Mouse (Mus musculus): ENCODE measurements at regions not wholly inside any gene's neighbourhood (a gene's known extent, or its start where the extent isn't known, plus 50 kb on each side); places are given as distances from the start of the nearest gene placed in this dataset.

DNA sequence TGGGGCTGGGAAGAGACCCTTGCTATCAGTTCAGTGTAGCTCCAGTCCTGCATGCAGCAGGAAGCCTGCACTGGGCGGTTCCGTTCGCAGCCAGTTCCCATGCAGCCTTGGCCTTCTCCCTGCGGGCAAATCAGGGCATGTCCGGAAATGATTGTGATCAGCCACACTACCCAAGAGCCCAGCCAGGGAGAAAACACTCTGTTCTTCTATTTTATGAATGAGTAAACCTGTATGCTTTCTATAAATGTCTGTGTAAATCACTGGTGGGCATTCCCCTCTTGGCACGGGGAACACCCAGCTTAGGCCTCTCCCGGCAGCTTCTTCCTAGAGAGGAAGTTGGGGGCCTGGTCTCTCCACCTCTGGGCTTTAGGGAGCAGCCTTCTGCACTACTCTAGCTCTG, 205.8 kb downstream of the Sox9 start:
- ATAC-seq (ENCODE audit: low FRiP score, low read depth): no peak
- H3K4me2 ChIP-seq (replicated peaks): no peak overlapping the region
- 60% methylated on average over 7 of the region's 7 CpGs for WGBS
- no peak overlapping the region for H3K4me3 ChIP-seq
- H3K9ac ChIP-seq: no peak overlapping the region
- no peaks in the 10 kb centered on the region; the same call in 1 of the 2 replicates for H3K27me3 ChIP-seq
- H3K9me3 ChIP-seq: no peaks in the 10 kb centered on the region
- H3K36me3 ChIP-seq: no peaks in the 10 kb centered on the region
- H3K4me1 ChIP-seq: peaks cover 67% of the 10 kb centered on the region
- no peak overlapping the region for H3K27ac ChIP-seq

DNA sequence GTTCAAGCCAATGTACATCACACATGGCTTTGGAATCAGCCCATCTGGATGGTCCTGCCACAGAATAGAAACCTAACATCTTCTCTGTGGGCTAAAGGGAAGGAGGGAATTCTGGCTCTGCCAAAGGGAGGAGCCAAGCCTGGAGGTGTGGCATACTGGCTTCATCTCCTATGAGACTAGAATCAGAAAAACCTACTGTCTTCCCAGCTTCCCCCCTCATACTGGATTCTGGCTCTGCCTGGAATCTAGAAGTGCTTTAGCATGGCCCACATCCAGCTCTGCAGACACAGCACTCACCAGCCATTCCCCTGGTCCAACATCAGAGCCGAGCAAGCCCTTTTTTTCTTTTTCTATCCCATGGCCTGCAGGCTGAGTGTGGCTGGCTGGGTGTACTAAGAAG, 206.9 kb downstream of the Sox9 start:
- ATAC-seq (ENCODE audit: low FRiP score, low read depth): no peak
- Histone ChIP-seq H3K27ac (no peak overlapping the region), H3K36me3 (no peaks in the 10 kb centered on the region), H3K4me2 (replicated peaks) (no peak overlapping the region), H3K9me3 (no peaks in the 10 kb centered on the region), H3K4me3 (no peak overlapping the region), H3K27me3 (no peaks in the 10 kb centered on the region; the same call in 1 of the 2 replicates), H3K4me1 (peaks cover 58% of the 10 kb centered on the region), H3K9ac (no peak overlapping the region)
- WGBS: 57% methylated on average over 1 of the region's 1 CpGs

DNA sequence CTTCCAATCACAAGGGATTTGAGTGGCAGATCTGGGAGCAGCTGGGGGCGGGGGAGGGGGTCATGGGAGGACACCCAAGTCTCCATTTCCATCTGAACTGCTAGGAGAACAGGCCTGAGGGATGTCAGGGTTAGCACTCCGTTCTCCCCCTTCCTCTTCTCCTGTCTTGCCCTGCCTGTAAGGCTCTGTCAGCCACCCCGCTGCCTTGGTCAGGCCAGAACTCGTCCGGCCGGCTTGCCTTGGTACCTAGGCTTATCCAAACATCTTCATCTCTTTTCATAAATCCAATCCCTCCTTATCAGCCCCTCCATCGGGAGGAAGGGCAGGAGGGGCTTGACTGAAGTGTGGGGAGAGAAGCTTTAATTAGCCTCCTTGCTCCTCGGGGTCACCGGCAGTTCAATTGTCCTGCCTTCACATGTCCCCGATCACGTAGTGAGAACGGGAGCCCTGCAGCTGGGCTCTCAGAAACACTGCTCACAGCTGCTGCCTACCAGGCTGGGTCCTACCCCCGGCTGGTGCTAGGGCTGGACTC, 208.0 kb downstream of the Sox9 start:
- H3K9me3 ChIP-seq: no peaks in the 10 kb centered on the region
- H3K27me3 ChIP-seq: no peaks in the 10 kb centered on the region; the same call in 1 of the 2 replicates
- 31% methylated on average over 13 of the region's 13 CpGs for WGBS
- no peak overlapping the region for H3K9ac ChIP-seq
- no peak overlapping the region for H3K4me2 ChIP-seq (replicated peaks)
- H3K4me3 ChIP-seq: no peak overlapping the region
- ATAC-seq (ENCODE audit: low FRiP score, low read depth): no peak
- H3K36me3 ChIP-seq: no peaks in the 10 kb centered on the region
- peaks cover 58% of the 10 kb centered on the region for H3K4me1 ChIP-seq
- H3K27ac ChIP-seq: no peak overlapping the region

DNA sequence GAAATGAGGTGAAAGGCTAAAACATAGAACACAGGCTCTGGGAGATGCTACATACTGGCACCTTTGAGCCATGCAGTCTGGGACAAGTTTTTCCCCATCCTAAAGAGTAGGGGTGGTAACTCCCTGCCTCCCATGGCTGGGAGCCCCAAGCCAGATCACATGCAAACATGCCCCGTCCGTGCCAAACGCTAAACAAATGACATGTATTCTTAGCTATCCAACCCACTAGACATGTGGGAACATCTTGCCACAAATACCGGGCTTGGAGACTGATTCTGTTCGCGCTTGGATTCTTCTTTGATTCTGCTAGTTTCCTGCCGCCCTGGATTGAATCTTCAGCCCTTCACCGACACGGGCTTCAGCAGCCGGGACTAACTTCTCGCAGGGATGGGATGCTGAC, 208.7 kb downstream of the Sox9 start:
- no peaks in the 10 kb centered on the region; the same call in 1 of the 2 replicates for H3K27me3 ChIP-seq
- 85% methylated on average over 11 of the region's 11 CpGs for WGBS
- H3K9ac ChIP-seq: no peak overlapping the region
- no peaks in the 10 kb centered on the region for H3K9me3 ChIP-seq
- H3K4me1 ChIP-seq: peaks cover 58% of the 10 kb centered on the region
- no peak overlapping the region for H3K27ac ChIP-seq
- ATAC-seq (ENCODE audit: low FRiP score, low read depth): no peak
- no peak overlapping the region for H3K4me2 ChIP-seq (replicated peaks)
- H3K4me3 ChIP-seq: no peak overlapping the region
- no peaks in the 10 kb centered on the region for H3K36me3 ChIP-seq

DNA sequence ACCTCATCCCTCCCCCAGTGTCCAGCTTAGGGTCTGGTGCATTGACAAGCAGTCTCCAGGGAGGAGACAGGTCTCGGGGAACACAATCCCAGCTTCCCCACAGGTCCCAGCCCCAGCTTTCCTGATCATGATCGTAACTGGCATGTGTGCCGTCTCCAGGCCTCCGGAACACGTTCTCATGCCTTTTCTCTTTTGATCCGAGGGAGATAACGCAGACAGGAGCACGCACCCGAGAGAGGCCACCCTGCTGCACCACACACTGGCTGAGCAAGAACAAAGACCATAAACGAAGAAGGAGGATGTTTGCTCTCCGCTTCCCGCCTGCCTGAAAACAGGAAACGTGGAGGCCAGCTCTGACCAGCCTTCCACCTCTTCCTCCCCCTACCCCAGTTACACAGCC, 209.8 kb downstream of the Sox9 start:
- H3K36me3 ChIP-seq: no peaks in the 10 kb centered on the region
- 48% methylated on average over 13 of the region's 13 CpGs for WGBS
- no peak overlapping the region for H3K27ac ChIP-seq
- peaks cover 47% of the 10 kb centered on the region for H3K4me1 ChIP-seq
- H3K4me2 ChIP-seq (replicated peaks): no peak overlapping the region
- no peak for ATAC-seq (ENCODE audit: low FRiP score, low read depth)
- H3K9ac ChIP-seq: no peak overlapping the region
- H3K27me3 ChIP-seq: no peaks in the 10 kb centered on the region; the same call in 1 of the 2 replicates
- no peak overlapping the region for H3K4me3 ChIP-seq
- no peaks in the 10 kb centered on the region for H3K9me3 ChIP-seq

DNA sequence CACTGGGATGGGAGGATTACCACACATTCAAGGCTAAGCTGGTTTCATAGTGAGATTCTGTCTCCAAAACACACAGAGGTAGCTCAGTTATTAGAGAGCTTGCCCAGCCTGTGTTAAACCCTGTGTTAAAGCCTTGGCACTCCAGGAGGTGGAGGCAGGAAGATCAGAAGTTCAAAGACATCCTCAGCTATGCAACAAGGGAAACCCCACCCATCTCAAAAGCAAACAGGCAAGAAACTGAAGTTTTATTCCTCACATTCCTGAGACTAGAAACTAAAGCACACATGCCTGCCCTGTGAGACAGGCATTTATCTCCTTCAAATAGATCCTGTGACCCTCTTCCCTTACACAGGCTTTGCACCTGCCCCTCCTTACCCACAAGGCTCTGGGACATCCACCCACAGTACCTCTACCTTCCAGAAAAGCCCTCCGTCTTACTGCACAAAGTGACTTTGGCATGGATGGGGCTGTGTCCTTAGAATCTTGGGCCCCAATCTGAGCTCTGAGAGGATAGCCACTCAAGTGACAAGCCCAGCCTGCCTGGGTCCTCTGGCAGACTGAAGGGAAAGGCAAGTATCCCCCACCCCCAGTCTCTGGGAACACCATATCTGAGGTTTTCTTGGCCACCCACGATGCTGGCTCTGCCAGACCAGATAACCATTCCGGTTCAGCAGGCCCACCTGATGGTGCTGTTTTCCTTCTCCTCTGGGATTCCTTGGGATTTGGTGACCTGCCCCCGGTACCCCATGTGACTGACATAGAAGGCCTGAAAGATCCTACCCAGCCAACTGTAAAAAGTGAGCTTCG, 217.0 kb downstream of the Sox9 start:
- Histone ChIP-seq H3K27me3 (no peaks in the 10 kb centered on the region), H3K27ac (no peak overlapping the region), H3K4me3 (no peak overlapping the region), H3K4me2 (replicated peaks) (no peak overlapping the region), H3K9ac (no peak overlapping the region), H3K36me3 (no peaks in the 10 kb centered on the region), H3K4me1 (peaks cover 14% of the 10 kb centered on the region), H3K9me3 (no peaks in the 10 kb centered on the region)
- 53% methylated on average over 5 of the region's 5 CpGs for WGBS
- ATAC-seq (ENCODE audit: low FRiP score, low read depth): no peak

DNA sequence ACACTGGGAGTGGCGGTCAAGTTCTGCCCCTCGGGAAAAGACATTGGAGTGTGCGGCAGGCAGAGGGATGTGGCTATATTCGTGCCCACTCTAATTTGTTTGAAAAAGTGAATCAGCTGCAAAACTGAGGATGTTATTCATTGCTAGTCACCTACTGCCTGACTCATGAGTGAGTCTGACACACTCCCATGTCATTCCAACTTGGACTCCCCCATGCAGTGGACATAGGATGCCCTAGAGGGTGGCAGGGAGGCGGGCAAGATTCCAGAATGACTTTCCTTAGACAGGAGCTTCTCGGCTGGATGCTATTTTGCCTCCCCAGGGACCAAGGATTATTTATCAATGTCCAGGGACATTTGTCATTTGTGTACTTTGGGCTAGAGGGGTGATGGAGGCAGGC, 219.0 kb downstream of the Sox9 start:
- no peaks in the 10 kb centered on the region for H3K27me3 ChIP-seq
- WGBS: 81% methylated on average over 6 of the region's 6 CpGs
- H3K27ac ChIP-seq: no peak overlapping the region
- no peak overlapping the region for H3K4me2 ChIP-seq (replicated peaks)
- ATAC-seq (ENCODE audit: low FRiP score, low read depth): no peak
- H3K9ac ChIP-seq: no peak overlapping the region
- H3K36me3 ChIP-seq: no peaks in the 10 kb centered on the region
- H3K4me3 ChIP-seq: no peak overlapping the region
- H3K4me1 ChIP-seq: peaks cover 14% of the 10 kb centered on the region
- no peaks in the 10 kb centered on the region for H3K9me3 ChIP-seq

DNA sequence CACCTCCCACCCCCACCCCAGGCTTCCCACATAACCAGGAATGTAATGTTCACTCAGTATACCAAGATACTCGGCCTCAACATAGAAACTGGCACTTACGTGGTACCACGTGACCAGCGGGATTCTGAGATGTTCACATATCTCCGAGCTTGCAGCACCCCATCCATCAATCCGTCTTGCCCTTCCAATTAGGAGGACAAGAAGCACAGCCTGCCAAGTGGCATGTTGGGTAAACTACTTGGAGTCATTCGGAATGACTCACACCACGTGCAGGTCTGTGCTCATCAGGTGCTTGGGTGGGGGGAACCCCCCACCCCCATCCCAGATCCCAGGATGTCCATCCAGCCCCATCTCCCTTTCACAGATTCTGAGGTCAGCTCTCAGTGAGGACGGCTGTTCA, 223.9 kb downstream of the Sox9 start:
- Histone ChIP-seq H3K4me2 (replicated peaks) (no peak overlapping the region), H3K27ac (no peak overlapping the region), H3K4me3 (no peak overlapping the region), H3K4me1 (peaks cover 12% of the 10 kb centered on the region; the same call in 1 of the 2 replicates), H3K27me3 (peaks cover 3% of the 10 kb centered on the region; the same call in 1 of the 2 replicates), H3K9me3 (no peaks in the 10 kb centered on the region), H3K36me3 (no peaks in the 10 kb centered on the region), H3K9ac (no peak overlapping the region)
- whole genome bisulfite sequencing: 70% methylated on average over 9 of the region's 9 CpGs
- ATAC-seq (ENCODE audit: low FRiP score, low read depth): no peak

DNA sequence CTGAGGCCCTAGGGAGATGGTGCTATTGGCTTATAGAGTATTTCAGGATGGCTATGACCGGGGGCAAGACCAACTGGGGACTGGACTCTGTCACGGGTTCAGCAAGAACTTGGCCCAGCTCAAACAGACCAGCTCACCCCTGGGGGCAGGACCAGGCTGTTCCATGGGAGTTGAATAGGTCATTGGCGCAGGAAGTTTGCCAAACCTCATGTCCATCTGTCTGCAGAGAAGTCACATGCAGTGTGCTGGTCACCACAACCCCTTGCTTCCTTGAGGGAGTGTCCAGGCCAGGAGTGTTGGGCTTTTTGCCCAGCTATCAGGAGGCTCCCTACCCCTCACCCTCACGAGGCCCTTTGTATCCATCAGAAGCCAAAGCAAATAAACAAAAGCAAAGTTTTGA, 226.5 kb downstream of the Sox9 start:
- ATAC-seq (ENCODE audit: low FRiP score, low read depth): no peak; the same call in 1 of the 2 replicates
- H3K36me3 ChIP-seq: no peaks in the 10 kb centered on the region
- H3K9ac ChIP-seq: no peak overlapping the region
- peaks cover 5% of the 10 kb centered on the region; the same call in 1 of the 2 replicates for H3K27me3 ChIP-seq
- no peak overlapping the region for H3K27ac ChIP-seq
- no peaks in the 10 kb centered on the region for H3K9me3 ChIP-seq
- no peak overlapping the region for H3K4me2 ChIP-seq (replicated peaks)
- 64% methylated on average over 4 of the region's 4 CpGs for WGBS
- no peak overlapping the region for H3K4me3 ChIP-seq
- peaks cover 9% of the 10 kb centered on the region; the same call in 1 of the 2 replicates for H3K4me1 ChIP-seq

DNA sequence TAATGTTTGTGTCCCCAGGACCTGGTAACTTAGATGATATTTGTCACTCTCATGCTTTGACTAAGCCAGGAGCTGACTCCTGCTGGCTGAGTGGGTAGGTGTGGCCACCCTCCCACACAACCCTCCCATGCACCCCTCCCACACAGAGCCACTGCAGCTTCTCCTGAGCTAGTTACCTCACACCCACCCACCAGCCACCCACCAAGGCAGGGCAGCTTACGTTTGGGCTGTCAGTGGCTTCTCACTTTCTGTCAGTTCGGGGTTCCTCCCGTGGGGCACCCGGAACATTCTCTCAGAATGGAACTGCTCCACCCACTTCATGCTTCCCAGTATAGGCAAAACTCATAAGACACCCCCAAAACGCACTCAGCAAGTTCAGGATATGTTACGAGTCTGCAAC, 227.4 kb downstream of the Sox9 start:
- no peak overlapping the region for H3K4me2 ChIP-seq (replicated peaks)
- H3K27ac ChIP-seq: no peak overlapping the region
- H3K4me3 ChIP-seq: no peak overlapping the region
- no peak overlapping the region for H3K9ac ChIP-seq
- no peaks in the 10 kb centered on the region for H3K36me3 ChIP-seq
- peaks cover 5% of the 10 kb centered on the region; the same call in 1 of the 2 replicates for H3K27me3 ChIP-seq
- no peaks in the 10 kb centered on the region for H3K9me3 ChIP-seq
- no peak for ATAC-seq (ENCODE audit: low FRiP score, low read depth)
- WGBS: 90% methylated on average over 6 of the region's 6 CpGs
- peaks cover 17% of the 10 kb centered on the region; the same call in 1 of the 2 replicates for H3K4me1 ChIP-seq

DNA sequence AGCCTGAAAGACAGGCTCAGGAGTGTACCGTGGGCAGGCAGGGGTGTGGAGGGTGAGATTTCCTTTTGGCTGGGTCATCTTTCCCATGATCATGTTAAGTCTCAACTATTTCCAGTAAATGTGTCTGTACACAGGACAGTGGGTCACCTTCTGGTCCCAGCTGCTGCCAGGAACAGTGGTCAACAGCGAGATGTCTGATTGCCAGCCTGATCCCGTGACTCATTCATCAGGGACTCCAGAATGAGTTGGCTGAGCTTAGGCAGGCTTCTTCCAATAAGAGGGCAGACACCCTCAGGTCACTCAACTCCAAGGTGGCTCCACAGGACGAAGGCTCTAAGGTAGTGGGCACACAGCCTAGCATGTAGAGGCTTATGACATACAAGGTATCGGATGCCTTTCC, 228.9 kb downstream of the Sox9 start:
- H3K9ac ChIP-seq: no peak overlapping the region
- H3K4me1 ChIP-seq: peaks cover 33% of the 10 kb centered on the region
- no peak overlapping the region for H3K27ac ChIP-seq
- peaks cover 5% of the 10 kb centered on the region; the same call in 1 of the 2 replicates for H3K27me3 ChIP-seq
- H3K4me2 ChIP-seq (replicated peaks): no peak overlapping the region
- no peak overlapping the region for H3K4me3 ChIP-seq
- H3K36me3 ChIP-seq: no peaks in the 10 kb centered on the region
- ATAC-seq (ENCODE audit: low FRiP score, low read depth): no peak
- H3K9me3 ChIP-seq: no peaks in the 10 kb centered on the region
- 87% methylated on average over 5 of the region's 5 CpGs for WGBS

DNA sequence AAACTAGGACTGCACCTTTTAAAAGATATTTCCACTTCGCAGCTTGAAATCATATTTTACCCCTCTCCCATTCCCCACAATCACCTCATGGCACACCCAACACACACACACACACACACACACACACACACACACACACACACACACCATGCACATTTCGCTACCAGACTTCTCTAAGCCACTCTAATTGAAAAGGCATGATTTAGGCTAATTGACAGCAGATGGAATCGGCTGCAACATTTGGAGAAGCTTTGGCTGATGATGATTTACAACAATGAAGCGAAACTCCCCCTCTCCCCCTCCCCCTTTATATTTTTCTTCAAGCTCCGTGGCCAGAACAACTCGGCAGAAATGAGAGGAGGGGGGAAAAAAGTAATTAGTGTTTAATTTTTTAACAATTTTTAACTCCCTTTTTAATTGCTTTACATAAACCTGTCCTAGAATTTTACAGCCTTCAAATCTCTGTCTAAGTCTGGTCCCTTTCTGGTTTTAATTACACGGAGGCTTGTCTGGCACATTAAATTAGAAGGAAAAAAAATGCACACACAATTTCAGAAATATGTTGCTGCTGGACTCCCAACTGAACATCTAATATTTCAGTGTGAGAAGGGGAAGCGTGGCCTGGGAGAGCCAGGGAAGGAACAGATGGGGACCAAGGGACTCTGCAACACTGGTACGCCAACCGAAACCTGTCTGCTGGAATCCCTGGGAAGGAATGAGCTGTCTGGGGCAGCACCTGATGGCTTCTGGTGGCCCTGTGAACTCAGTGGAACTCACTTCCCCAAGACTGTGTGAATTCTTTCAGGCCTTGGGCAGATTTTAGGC, 232.4 kb downstream of the Sox9 start:
- 8% methylated on average over 10 of the region's 10 CpGs for WGBS
- H3K9me3 ChIP-seq: no peaks in the 10 kb centered on the region
- H3K27ac ChIP-seq: peak overlapping the region; percentile 84; the same call in 1 of the 2 replicates
- H3K4me3 ChIP-seq: no peak overlapping the region
- H3K4me1 ChIP-seq: peaks cover 52% of the 10 kb centered on the region
- H3K36me3 ChIP-seq: no peaks in the 10 kb centered on the region
- ATAC-seq (ENCODE audit: low FRiP score, low read depth): 0 out of 2 replicates have a peak, but pooled peaks have one; percentile 25
- H3K9ac ChIP-seq: no peak overlapping the region
- peak overlapping the region; percentile 41 for H3K4me2 ChIP-seq (replicated peaks)
- H3K27me3 ChIP-seq: peaks cover 5% of the 10 kb centered on the region; the same call in 1 of the 2 replicates
